Mouse (Mus musculus): ENCODE measurements around the gene Gm9857. TPM values are rescaled to one million over a fixed set of nuclear protein-coding genes. Genes with fewer than 3 reads are reported as not detected.
A peak's percentile ranks its signal among the peaks of the same experiment; 100 is the strongest.

Gene Gm9857
- polyA plus RNA-seq, 1 experiment from 2014 or later: not detected

DNA sequence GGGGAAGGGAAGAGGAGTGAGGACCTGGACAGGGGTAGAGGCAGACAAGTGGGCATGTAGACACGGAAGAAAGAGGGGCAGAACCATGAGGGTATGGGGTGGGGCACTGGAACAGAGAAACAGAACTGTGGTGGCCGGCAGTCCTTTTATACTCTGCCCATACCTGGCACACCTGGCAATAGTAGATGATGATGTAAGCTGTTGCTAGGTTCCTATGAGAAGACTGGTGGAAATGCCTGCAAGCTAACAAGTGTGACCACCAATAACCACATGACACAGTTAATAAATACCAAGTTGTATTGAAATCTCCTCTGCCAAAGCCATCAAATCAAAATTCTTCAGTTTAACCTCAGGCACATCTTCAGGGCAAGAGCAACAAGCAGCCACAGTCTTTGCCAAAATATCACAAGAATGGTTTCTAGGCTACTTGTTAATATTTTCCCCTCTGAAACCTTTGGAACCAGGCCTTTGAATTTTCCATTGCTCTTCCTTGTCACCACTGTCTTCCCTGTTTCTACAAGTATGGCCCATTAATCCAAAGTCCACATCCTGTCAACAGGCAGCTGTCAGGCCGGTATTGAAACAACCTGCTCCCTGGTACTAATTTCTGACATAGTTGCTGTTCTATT is 19.7 kb downstream of the Gm9857 start:
- ATAC-seq (ENCODE audit: borderline replicate concordance, extremely low read depth, low FRiP score, low TSS enrichment): no peak
- H3K9me3 ChIP-seq: no peaks in the 10 kb centered on the region
- no peak overlapping the region for H3K4me2 ChIP-seq
- H3K4me1 ChIP-seq: no peaks in the 10 kb centered on the region
- no peak overlapping the region for H3K27ac ChIP-seq
- no peak overlapping the region for H3K4me3 ChIP-seq
- H3K9ac ChIP-seq: no peak overlapping the region
- H3K36me3 ChIP-seq: no peaks in the 10 kb centered on the region
- WGBS: 81% methylated on average over 3 of the region's 3 CpGs
- H3K27me3 ChIP-seq: no peaks in the 10 kb centered on the region

DNA sequence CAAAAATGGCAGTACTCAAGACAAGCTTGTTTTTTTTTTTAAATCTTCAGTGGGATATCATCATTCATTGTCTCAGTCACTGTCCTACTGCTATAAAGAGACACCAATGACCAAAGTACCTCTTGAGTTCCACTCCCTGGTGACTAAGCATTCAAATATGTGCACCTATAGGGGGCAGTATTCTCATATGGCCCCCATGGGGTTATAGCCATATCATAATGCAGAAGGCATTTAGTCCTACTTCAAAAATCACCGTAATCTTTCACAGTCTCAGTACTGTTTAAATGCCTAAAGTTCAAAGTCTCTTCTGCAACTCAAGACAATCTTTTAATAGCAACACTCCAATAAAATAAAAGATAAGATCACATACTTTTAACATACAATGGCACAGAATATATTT is 21.4 kb downstream of the Gm9857 start:
- H3K27me3 ChIP-seq: no peaks in the 10 kb centered on the region
- ATAC-seq (ENCODE audit: borderline replicate concordance, extremely low read depth, low FRiP score, low TSS enrichment): no peak
- 84% methylated on average over 1 of the region's 1 CpGs for WGBS
- no peak overlapping the region for H3K4me2 ChIP-seq
- no peak overlapping the region for H3K4me3 ChIP-seq
- H3K9me3 ChIP-seq: no peaks in the 10 kb centered on the region
- H3K9ac ChIP-seq: no peak overlapping the region
- H3K27ac ChIP-seq: no peak overlapping the region
- no peaks in the 10 kb centered on the region for H3K36me3 ChIP-seq
- no peaks in the 10 kb centered on the region for H3K4me1 ChIP-seq

DNA sequence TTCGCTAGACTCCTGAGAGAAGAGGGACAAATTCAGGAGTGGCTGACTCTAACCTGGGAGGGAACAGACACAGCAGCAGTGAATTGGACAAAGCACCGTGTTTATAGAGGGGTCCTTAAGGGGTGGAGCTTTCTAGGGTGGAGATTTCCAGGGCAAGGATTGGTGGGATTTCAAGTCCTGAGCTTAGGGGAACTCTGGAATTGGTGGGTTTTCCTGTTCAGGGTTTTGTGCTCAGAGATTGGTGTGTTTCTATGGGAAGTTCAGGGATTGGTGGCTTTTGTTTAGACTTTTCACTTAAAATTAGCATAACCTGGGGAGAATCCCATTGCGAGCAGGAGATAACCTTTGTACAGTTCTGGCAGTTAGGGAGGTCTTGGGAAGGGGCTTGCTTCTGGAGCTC is 22.3 kb downstream of the Gm9857 start:
- Histone ChIP-seq H3K9ac (no peak overlapping the region), H3K4me1 (no peaks in the 10 kb centered on the region), H3K36me3 (no peaks in the 10 kb centered on the region), H3K9me3 (no peaks in the 10 kb centered on the region), H3K27me3 (no peaks in the 10 kb centered on the region), H3K27ac (no peak overlapping the region), H3K4me3 (no peak overlapping the region), H3K4me2 (no peak overlapping the region)
- ATAC-seq (ENCODE audit: borderline replicate concordance, extremely low read depth, low FRiP score, low TSS enrichment): no peak
- WGBS: 45% methylated on average over 3 of the region's 3 CpGs

DNA sequence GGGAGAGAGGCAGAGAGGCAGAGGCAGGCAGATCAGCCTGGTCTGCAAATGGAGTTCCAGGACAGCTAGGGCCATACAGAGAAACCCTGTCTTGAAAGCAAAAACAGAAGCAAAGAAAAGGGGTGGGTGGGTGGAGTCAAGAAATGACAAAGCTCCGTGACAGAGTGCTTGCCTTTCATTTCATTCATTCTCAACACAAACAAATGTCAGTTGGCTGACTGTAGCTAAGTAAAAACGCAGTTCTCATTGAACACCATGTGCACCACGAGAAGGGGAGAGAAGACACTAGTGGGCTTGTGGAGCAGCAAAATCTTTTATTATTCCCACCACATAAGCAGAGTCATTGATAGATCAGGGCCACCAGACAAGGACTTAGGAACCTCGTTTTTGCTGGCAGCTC is 23.4 kb downstream of the Gm9857 start:
- Histone ChIP-seq H3K36me3 (no peaks in the 10 kb centered on the region), H3K4me2 (no peak overlapping the region), H3K4me1 (no peaks in the 10 kb centered on the region), H3K9me3 (no peaks in the 10 kb centered on the region), H3K27ac (no peak overlapping the region), H3K4me3 (no peak overlapping the region), H3K9ac (no peak overlapping the region), H3K27me3 (no peaks in the 10 kb centered on the region)
- ATAC-seq (ENCODE audit: borderline replicate concordance, extremely low read depth, low FRiP score, low TSS enrichment): no peak
- 26% methylated on average over 4 of the region's 4 CpGs for WGBS

DNA sequence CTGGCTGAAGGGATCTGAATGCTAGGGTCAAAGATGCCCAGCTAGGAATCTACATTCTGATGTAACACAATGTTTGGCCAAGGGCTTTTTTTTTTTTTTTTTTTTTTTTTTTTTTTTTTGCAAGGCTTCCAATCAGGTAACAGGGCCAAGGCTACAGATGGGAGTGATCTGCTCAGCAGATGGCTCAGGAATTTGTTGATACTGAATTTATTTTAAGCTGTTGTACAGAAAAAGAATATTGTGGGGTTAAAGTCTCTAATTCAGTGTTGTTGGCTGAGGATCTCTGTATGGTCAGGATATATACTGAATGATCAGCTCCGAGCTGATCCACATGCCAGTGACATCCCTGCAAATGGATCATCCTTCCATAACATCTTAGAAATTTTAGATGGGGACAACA is 24.2 kb downstream of the Gm9857 start:
- 67% methylated on average over 1 of the region's 1 CpGs for WGBS
- Histone ChIP-seq H3K27ac (no peak overlapping the region), H3K4me2 (no peak overlapping the region), H3K4me1 (no peaks in the 10 kb centered on the region), H3K9ac (no peak overlapping the region), H3K27me3 (no peaks in the 10 kb centered on the region), H3K36me3 (no peaks in the 10 kb centered on the region), H3K9me3 (no peaks in the 10 kb centered on the region), H3K4me3 (no peak overlapping the region)
- no peak for ATAC-seq (ENCODE audit: borderline replicate concordance, extremely low read depth, low FRiP score, low TSS enrichment)

DNA sequence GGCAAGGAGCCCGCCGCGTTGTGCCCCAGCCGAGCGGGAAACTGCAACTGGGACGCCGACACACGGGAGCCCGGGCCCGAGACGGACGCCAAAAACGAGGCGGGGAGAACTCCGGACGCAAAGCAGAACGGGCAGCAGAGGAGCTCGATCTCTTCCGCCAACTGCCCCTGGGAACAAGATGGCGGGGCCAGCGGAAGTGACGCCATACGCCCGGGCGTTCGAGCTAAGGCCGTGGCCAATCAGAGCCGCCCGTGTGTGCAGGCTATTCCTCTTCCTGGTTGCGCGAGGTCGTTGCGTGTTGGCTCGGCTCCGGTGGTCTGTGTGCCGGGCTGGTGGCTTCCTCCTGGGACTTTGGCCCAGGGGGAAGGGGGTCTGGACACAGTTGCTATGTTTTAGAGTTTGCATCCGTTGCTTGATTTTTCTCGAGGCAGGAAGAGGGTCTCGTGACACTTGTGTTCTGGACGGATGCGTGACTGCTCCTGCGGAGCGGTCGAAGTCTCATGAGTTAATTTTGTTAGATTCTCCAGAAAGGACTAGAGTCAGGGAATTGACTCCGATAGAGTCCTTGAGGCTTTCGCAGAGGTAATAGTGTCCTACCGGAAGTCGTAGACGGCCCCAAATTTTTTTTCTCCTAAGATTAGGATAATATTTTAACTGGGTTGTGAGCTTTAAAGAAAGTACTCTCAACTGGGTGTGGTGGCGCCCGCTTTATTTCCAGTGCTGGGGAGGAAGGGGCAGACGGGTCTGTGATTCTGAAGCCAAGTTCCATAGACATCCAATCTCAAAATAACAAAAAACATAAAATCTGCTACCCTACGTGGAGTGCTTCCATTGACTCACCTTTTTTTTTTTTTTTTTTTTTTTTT is 28.5 kb downstream of the Gm9857 start, which contains the start of gene Prpf38b:
Gene Prpf38b, minus strand, starts transcription at position 180 of the 866 bp plus-strand sequence.
- peak; percentile 99 for ATAC-seq (ENCODE audit: borderline replicate concordance, extremely low read depth, low FRiP score, low TSS enrichment)
- H3K4me1 ChIP-seq: peaks cover 10% of the 10 kb centered on the region
- WGBS: 1% methylated on average over 53 of the region's 53 CpGs
- H3K36me3 ChIP-seq: peaks cover 13% of the 10 kb centered on the region; the same call in 1 of the 2 replicates
- H3K27ac ChIP-seq: peak within 1 kb of the TSS; percentile 100
- no peaks in the 10 kb centered on the region for H3K27me3 ChIP-seq
- H3K9me3 ChIP-seq: no peaks in the 10 kb centered on the region
- peak within 1 kb of the TSS; percentile 91 for H3K4me2 ChIP-seq
- peak within 1 kb of the TSS; percentile 94 for H3K4me3 ChIP-seq
- peak within 1 kb of the TSS; percentile 97 for H3K9ac ChIP-seq

DNA sequence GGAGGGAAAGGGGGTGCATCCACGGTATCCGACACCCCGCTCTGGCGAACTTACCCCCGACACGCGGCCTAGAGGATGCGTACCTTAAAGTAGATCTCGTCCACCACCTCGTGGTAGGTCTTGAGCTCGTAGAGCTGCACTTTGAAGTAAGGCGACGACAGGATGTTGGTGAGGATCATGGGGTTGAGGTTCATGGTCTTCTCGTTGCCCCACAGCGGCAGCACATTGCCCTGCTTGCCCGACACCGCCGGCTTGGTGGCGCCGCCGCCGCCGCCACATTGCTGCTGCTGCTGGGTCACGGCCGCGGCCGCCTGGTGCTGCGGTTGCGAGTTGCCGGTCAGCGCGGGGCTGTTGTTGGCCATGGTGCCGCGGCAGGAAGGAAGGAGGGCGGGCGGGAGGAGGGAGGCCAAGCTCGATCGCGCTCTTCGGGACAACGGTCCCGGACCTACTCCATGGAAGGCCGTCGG is 29.1 kb downstream of the Gm9857 start:
- no peaks in the 10 kb centered on the region for H3K9me3 ChIP-seq
- ATAC-seq (ENCODE audit: borderline replicate concordance, extremely low read depth, low FRiP score, low TSS enrichment): peak; percentile 90
- peak overlapping the region; percentile 100 for H3K27ac ChIP-seq
- peaks cover 18% of the 10 kb centered on the region for H3K36me3 ChIP-seq
- peak overlapping the region; percentile 91 for H3K4me2 ChIP-seq
- H3K4me3 ChIP-seq: peak overlapping the region; percentile 94
- H3K27me3 ChIP-seq: no peaks in the 10 kb centered on the region
- peak overlapping the region; percentile 97 for H3K9ac ChIP-seq
- H3K4me1 ChIP-seq: peaks cover 10% of the 10 kb centered on the region
- WGBS: 2% methylated on average over 32 of the region's 44 CpGs

DNA sequence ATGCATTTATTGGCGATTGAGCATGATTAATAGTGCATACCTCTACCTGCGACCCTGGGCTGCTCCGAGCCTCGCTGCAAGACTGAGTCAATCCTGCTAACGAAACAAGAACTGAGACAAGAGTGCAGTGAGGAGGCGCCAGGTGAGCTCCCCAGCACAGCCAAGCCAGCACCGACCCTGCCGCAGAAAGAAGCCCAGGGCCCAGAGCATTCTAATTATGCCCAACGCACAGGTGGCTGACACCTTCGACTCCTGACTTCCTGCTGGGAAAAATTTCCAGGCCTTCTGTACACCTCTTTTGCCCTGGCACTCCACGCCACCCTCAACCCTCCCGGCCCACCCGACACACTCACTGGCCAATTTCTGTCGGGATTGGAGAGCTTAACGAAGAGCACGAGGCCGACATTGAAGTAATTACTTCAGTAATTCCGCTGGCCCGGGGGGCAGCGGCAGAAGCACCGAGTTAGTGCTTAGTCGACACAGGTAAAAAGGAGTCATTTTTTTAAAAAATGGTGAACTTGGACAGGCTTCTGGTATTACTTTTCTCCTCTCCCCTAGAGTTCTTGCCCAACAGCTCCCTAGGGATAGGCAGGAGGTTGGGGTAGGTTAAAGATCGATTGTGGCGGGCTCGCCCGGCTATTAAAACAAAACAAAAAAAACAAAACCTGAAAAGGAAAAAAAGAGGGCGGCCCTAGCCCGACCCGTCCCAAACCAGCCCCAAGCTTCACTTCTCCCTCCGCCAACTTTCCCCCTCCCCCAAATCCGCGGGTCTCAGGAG is 29.8 kb downstream of the Gm9857 start:
- H3K9me3 ChIP-seq: no peaks in the 10 kb centered on the region
- H3K9ac ChIP-seq: peak overlapping the region; percentile 97
- H3K27ac ChIP-seq: peak overlapping the region; percentile 100
- peaks cover 10% of the 10 kb centered on the region for H3K4me1 ChIP-seq
- H3K36me3 ChIP-seq: peaks cover 23% of the 10 kb centered on the region
- under 1% methylated on average over 32 of the region's 32 CpGs for WGBS
- H3K27me3 ChIP-seq: no peaks in the 10 kb centered on the region
- peak overlapping the region; percentile 94 for H3K4me3 ChIP-seq
- H3K4me2 ChIP-seq: peak overlapping the region; percentile 91
- no peak for ATAC-seq (ENCODE audit: borderline replicate concordance, extremely low read depth, low FRiP score, low TSS enrichment)

DNA sequence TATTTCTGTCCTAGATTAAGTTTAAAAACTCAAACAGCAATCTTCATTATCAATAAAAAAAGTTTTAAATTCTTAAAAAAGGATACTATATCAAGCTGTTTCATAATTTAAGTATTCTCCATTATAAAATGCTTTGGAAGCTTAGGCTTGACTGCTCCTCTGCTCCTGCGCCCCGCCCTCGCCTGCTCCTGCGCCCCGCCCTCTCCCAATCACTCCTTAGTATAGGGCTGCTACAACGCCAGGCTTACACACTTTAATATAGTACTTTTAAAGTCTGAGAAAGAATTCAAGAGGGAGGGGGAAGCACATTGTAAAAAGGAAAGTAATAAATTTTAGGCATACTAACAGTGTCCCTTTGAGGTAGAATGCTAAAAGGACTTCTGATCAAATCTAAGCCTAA is 37.3 kb downstream of the Gm9857 start:
- Histone ChIP-seq H3K9ac (no peak overlapping the region), H3K9me3 (no peaks in the 10 kb centered on the region), H3K4me1 (no peaks in the 10 kb centered on the region), H3K36me3 (peaks cover 56% of the 10 kb centered on the region), H3K4me2 (no peak overlapping the region), H3K27ac (no peak overlapping the region), H3K4me3 (no peak overlapping the region), H3K27me3 (no peaks in the 10 kb centered on the region)
- no peak for ATAC-seq (ENCODE audit: borderline replicate concordance, extremely low read depth, low FRiP score, low TSS enrichment)
- WGBS: 93% methylated on average over 6 of the region's 6 CpGs

DNA sequence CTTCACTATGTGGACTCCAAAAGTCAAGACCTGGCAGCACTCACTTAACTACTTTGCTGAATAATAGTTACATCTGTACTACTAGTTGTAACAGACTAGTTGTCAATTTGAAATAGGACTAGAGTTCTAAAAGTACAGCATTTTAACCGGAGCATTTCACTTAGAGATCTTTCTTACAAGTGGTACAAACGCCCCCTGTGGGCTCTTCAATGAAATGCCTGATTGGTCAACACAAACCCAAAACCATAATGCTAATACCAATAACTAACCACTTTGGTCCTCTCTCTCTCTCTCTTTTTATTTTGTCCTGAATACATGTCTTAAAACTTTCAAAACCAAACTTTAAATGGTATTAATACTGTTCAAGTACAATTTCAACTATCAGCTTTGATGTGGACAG is 38.2 kb downstream of the Gm9857 start:
- Histone ChIP-seq H3K27me3 (no peaks in the 10 kb centered on the region), H3K4me3 (no peak overlapping the region), H3K27ac (no peak overlapping the region), H3K36me3 (peaks cover 52% of the 10 kb centered on the region), H3K9me3 (no peaks in the 10 kb centered on the region), H3K4me1 (no peaks in the 10 kb centered on the region), H3K4me2 (no peak overlapping the region), H3K9ac (no peak overlapping the region)
- WGBS: 48% methylated on average over 2 of the region's 2 CpGs
- ATAC-seq (ENCODE audit: borderline replicate concordance, extremely low read depth, low FRiP score, low TSS enrichment): no peak

DNA sequence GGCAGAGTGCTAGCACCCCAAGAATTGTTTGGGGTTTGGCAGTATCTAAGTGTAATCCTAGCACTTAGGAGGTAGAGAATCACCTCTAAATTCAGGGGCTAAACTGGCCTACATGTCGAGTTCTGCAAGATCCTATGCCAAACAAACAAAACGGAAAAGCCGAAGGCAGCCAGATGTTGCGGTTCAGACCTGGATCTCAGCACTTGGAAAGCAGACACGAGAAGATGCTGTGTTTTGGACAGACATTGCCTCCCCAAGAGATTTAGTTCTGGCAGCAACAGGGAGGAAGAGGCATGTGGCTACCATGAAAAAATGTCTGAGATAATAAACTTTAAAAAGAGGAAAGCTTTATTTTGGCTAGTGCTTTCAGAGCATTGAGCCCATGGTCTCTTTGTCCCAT is 39.6 kb downstream of the Gm9857 start:
- Histone ChIP-seq H3K4me1 (no peaks in the 10 kb centered on the region), H3K36me3 (peaks cover 42% of the 10 kb centered on the region), H3K9me3 (no peaks in the 10 kb centered on the region), H3K4me2 (no peak overlapping the region), H3K9ac (no peak overlapping the region), H3K4me3 (no peak overlapping the region), H3K27ac (no peak overlapping the region), H3K27me3 (no peaks in the 10 kb centered on the region)
- ATAC-seq (ENCODE audit: borderline replicate concordance, extremely low read depth, low FRiP score, low TSS enrichment): no peak
- WGBS: 76% methylated on average over 5 of the region's 5 CpGs

Measured in lung, embryonic 15.5 days (tissue).